Mouse (Mus musculus) MEL (cell line): ENCODE data around the gene Cachd1. TPM values are rescaled to one million over a fixed set of nuclear protein-coding genes. Genes with fewer than 3 reads are reported as not detected.

ENCODE experiments used
- DNase-seq: peaks from one replicate; pipeline ENCODE4 v3.0.0; 2011; ENCODE audit warnings: low read depth, low spot score
- H3K27ac ChIP-seq: 2 replicates; pipeline ENCODE4 v1.5.1; 2012; ENCODE audit warnings: low read depth, mild to moderate bottlenecking, control low read depth, low read length, moderate library complexity; ENCODE audit not compliant: control insufficient read depth
- H3K27me3 ChIP-seq, 2 experiments: fragments of 150-350 bp in 1 of 2; sonication (generic) in 1 of 2; 2 replicates each; pipeline ENCODE4 v1.6.1; 2012; ENCODE audit warnings: low read length in 2 of 2, mild to moderate bottlenecking in 2 of 2, improper control_type of control experiment in 1 of 2, moderate library complexity in 1 of 2; ENCODE audit not compliant: insufficient read depth in 2 of 2, control insufficient read depth in 1 of 2
- H3K36me3 ChIP-seq, 2 experiments: 2 replicates each; pipeline ENCODE4 v1.6.1; 2012 to 2014; ENCODE audit warnings: low read length in 2 of 2, improper control_type of control experiment in 1 of 2, inconsistent platforms in 1 of 2, mild to moderate bottlenecking in 1 of 2; ENCODE audit not compliant: insufficient read depth in 2 of 2, control insufficient read depth in 1 of 2
- H3K4me1 ChIP-seq, 2 experiments: fragments of 150-350 bp in 1 of 2; sonication (generic) in 1 of 2; 2 replicates each; pipeline ENCODE4 v1.6.1; 2012; ENCODE audit warnings: low read length in 2 of 2, improper control_type of control experiment in 1 of 2, mild to moderate bottlenecking in 1 of 2; ENCODE audit not compliant: insufficient read depth in 2 of 2, control insufficient read depth in 1 of 2
- H3K4me3 ChIP-seq, 2 experiments: fragments of 150-350 bp in 1 of 2; sonication (generic) in 1 of 2; 2 replicates each; pipeline ENCODE4 v1.5.1; 2012; ENCODE audit warnings: low read depth in 2 of 2, low read length in 2 of 2, mild to moderate bottlenecking in 2 of 2, moderate library complexity in 2 of 2, control low read depth in 1 of 2, improper control_type of control experiment in 1 of 2; ENCODE audit not compliant: control insufficient read depth in 1 of 2, insufficient read depth in 1 of 2
- H3K79me2 ChIP-seq: 2 replicates; pipeline ENCODE4 v1.6.1; 2012; ENCODE audit warnings: mild to moderate bottlenecking, low read length, moderate library complexity; ENCODE audit not compliant: control insufficient read depth, poor library complexity, insufficient read depth
- H3K9ac ChIP-seq: 2 replicates; pipeline ENCODE4 v1.6.1; 2012; ENCODE audit warnings: low read depth, mild to moderate bottlenecking, control low read depth, low read length, moderate library complexity; ENCODE audit not compliant: control insufficient read depth, poor library complexity, severe bottlenecking
- H3K9me3 ChIP-seq: fragments of 150-350 bp; sonication (generic); replicated peaks from 2 replicates; pipeline ENCODE4 v1.6.1; 2012; ENCODE audit warnings: mild to moderate bottlenecking, low read length, improper control_type of control experiment, moderate library complexity; ENCODE audit not compliant: insufficient read depth
- BHLHE40 ChIP-seq: IDR thresholded peaks from 2 replicates; pipeline ENCODE4 v1.6.1; 2012; ENCODE audit warnings: low read depth, mild to moderate bottlenecking, inconsistent platforms, low read length, improper control_type of control experiment, borderline replicate concordance
- CHD1 ChIP-seq: IDR thresholded peaks from 2 replicates; pipeline ENCODE4 v1.6.1; 2012; ENCODE audit warnings: low read depth, mild to moderate bottlenecking, inconsistent platforms, low read length, improper control_type of control experiment
- E2F4 ChIP-seq: IDR thresholded peaks from 2 replicates; pipeline ENCODE4 v1.6.1; 2011; ENCODE audit warnings: low read depth, low read length, improper control_type of control experiment, borderline replicate concordance
- ELF1 ChIP-seq: IDR thresholded peaks from 2 replicates; pipeline ENCODE4 v1.6.1; 2014; ENCODE audit warnings: low read depth, mild to moderate bottlenecking, inconsistent platforms, low read length, improper control_type of control experiment, moderate library complexity
- GABPA ChIP-seq: IDR thresholded peaks from 2 replicates; pipeline ENCODE4 v1.6.1; 2012; ENCODE audit warnings: low read depth, mild to moderate bottlenecking, inconsistent platforms, low read length, improper control_type of control experiment, moderate library complexity
- JUND ChIP-seq: IDR thresholded peaks from 2 replicates; pipeline ENCODE4 v1.6.1; 2011; ENCODE audit warnings: low read depth, mild to moderate bottlenecking, improper control_type of control experiment, low read length
- KAT2A ChIP-seq: conservative IDR thresholded peaks from 2 replicates; pipeline ENCODE4 v1.6.1; 2012; ENCODE audit warnings: low read depth, low read length, improper control_type of control experiment, inconsistent platforms
- MAFK ChIP-seq: IDR thresholded peaks from 2 replicates; pipeline ENCODE4 v1.6.1; 2011; ENCODE audit warnings: low read depth, mild to moderate bottlenecking, low read length, improper control_type of control experiment, borderline replicate concordance
- MAX ChIP-seq: IDR thresholded peaks from 2 replicates; pipeline ENCODE4 v1.6.1; 2011; ENCODE audit warnings: low read length, improper control_type of control experiment
- MAZ ChIP-seq: IDR thresholded peaks from 2 replicates; pipeline ENCODE4 v1.6.1; 2012; ENCODE audit warnings: low read depth, mild to moderate bottlenecking, inconsistent platforms, low read length, improper control_type of control experiment
- MXI1 ChIP-seq: IDR thresholded peaks from 2 replicates; pipeline ENCODE4 v1.6.1; 2011; ENCODE audit warnings: mild to moderate bottlenecking, low read depth, low read length, improper control_type of control experiment
- MYB ChIP-seq: IDR thresholded peaks from 2 replicates; pipeline ENCODE4 v1.6.1; 2011; ENCODE audit warnings: mild to moderate bottlenecking, low read depth, low read length, improper control_type of control experiment
- MYC ChIP-seq: IDR thresholded peaks from 2 replicates; pipeline ENCODE4 v1.6.1; 2011; ENCODE audit warnings: low read depth, mild to moderate bottlenecking, low read length, improper control_type of control experiment, moderate library complexity
- NELFE ChIP-seq: IDR thresholded peaks from 2 replicates; pipeline ENCODE4 v1.6.1; 2011; ENCODE audit warnings: low read depth, low read length, improper control_type of control experiment
- NRF1 ChIP-seq: IDR thresholded peaks from 2 replicates; pipeline ENCODE4 v1.6.1; 2014; ENCODE audit warnings: low read depth, mild to moderate bottlenecking, inconsistent platforms, low read length, improper control_type of control experiment, moderate library complexity; ENCODE audit not compliant: poor library complexity, insufficient read depth, severe bottlenecking
- POLR2A ChIP-seq, 2 experiments: IDR thresholded peaks; 2 replicates each; pipeline ENCODE4 v1.6.1; 2011 to 2012; ENCODE audit warnings: low read length in 2 of 2, mild to moderate bottlenecking in 2 of 2, control low read depth in 1 of 2, improper control_type of control experiment in 1 of 2, low read depth in 1 of 2, moderate library complexity in 1 of 2; ENCODE audit not compliant: control insufficient read depth in 1 of 2, insufficient read depth in 1 of 2, poor library complexity in 1 of 2
- POLR2AphosphoS2 ChIP-seq: IDR thresholded peaks from 2 replicates; pipeline ENCODE4 v1.6.1; 2011; ENCODE audit warnings: low read length, improper control_type of control experiment
- RAD21 ChIP-seq: IDR thresholded peaks from 2 replicates; pipeline ENCODE4 v1.6.1; 2011; ENCODE audit warnings: mild to moderate bottlenecking, low read depth, low read length, improper control_type of control experiment
- RCOR1 ChIP-seq: IDR thresholded peaks from 2 replicates; pipeline ENCODE4 v1.6.1; 2012; ENCODE audit warnings: low read depth, mild to moderate bottlenecking, inconsistent platforms, low read length, improper control_type of control experiment
- SMC3 ChIP-seq: IDR thresholded peaks from 2 replicates; pipeline ENCODE4 v1.6.1; 2011; ENCODE audit warnings: low read depth, low read length, improper control_type of control experiment
- TAL1 ChIP-seq: IDR thresholded peaks from 2 replicates; pipeline ENCODE4 v1.6.1; 2012; ENCODE audit warnings: mild to moderate bottlenecking, inconsistent platforms, low read length, moderate library complexity, mixed read lengths
- TBP ChIP-seq: IDR thresholded peaks from 2 replicates; pipeline ENCODE4 v1.8.0; 2011; ENCODE audit warnings: low read depth, low read length, improper control_type of control experiment
- USF1 ChIP-seq: IDR thresholded peaks from 2 replicates; pipeline ENCODE4 v1.6.1; 2014; ENCODE audit warnings: low read depth, mild to moderate bottlenecking, inconsistent platforms, low read length, improper control_type of control experiment, moderate library complexity
- USF2 ChIP-seq, 2 experiments: IDR thresholded peaks; 2 replicates each; pipeline ENCODE4 v1.6.1; 2011 to 2012; ENCODE audit warnings: improper control_type of control experiment in 2 of 2, low read length in 2 of 2, borderline replicate concordance in 1 of 2, inconsistent platforms in 1 of 2, low read depth in 1 of 2, mild to moderate bottlenecking in 1 of 2; ENCODE audit not compliant: insufficient read depth in 1 of 2
- ZMIZ1 ChIP-seq: IDR thresholded peaks from 2 replicates; pipeline ENCODE4 v1.6.1; 2012; ENCODE audit warnings: low read depth, mild to moderate bottlenecking, inconsistent platforms, low read length, improper control_type of control experiment, moderate library complexity
- ZNF384 ChIP-seq: IDR thresholded peaks from 2 replicates; pipeline ENCODE4 v1.6.1; 2012; ENCODE audit warnings: low read depth, mild to moderate bottlenecking, inconsistent platforms, low read length, improper control_type of control experiment
- polyA plus RNA-seq, 2 experiments: library from polyadenylated mRNA; stranded (reverse) in 1 of 2; unstranded in 1 of 2; fragments of >175 nt in 1 of 2; fragments of >200 nt in 1 of 2; gene quantifications; 2 replicates each; pipeline versions ENCODE4 v1.2.1 to v1.2.4; 2012; ENCODE audit warnings: low replicate concordance in 2 of 2, low read depth in 1 of 2; ENCODE audit not compliant: insufficient read length in 2 of 2, insufficient read depth in 1 of 2, missing spikeins in 1 of 2
- total RNA-seq: library from RNA; depleted of rRNA; stranded (reverse); fragments of 300-350 nt; gene quantifications from 2 replicates; pipeline ENCODE4 v1.2.3, GENCODE M21; 2012

The Cachd1 gene
- total and polyA plus RNA-seq, 3 experiments = 4.0 to 15.8 TPM; not detected in 1

GRCm38 (mm10) chr4:100927059-100927458, 150.6 kb downstream of the Cachd1 start:
- Histone ChIP-seq H3K36me3 (no peaks in the 10 kb centered on the region), H3K4me1 (no peaks in the 10 kb centered on the region)
- TF ChIP-seq CHD1 = no peak
- no peak for TF ChIP-seq ELF1
- no peak for TF ChIP-seq KAT2A
- no peak for TF ChIP-seq GABPA
- TF ChIP-seq MAZ = no peak
- TF ChIP-seq MAX = no peak
- TF ChIP-seq MAFK = no peak
- no peak for TF ChIP-seq USF1
- TF ChIP-seq POLR2AphosphoS2 = no peak
- no peak for TF ChIP-seq NELFE
- no peak for TF ChIP-seq RCOR1
- TF ChIP-seq RAD21 = no peak
- TF ChIP-seq ZNF384 = no peak
- TF ChIP-seq NRF1 = no peak
- no peak for TF ChIP-seq JUND
- TF ChIP-seq MYC = no peak
- TF ChIP-seq TBP = no peak
- TF ChIP-seq BHLHE40 = no peak
- TF ChIP-seq SMC3 = no peak

GRCm38 (mm10) chr4:100943689-100944088, 167.2 kb downstream of the Cachd1 start:
- no peaks in the 10 kb centered on the region for H3K79me2 ChIP-seq
- DNase-seq = no peak
- H3K4me3 ChIP-seq = no peak overlapping the region
- TF ChIP-seq POLR2A (IDR thresholded peaks at IDR 0.05; ENCODE audit: control insufficient read depth in 1 of 2, insufficient read depth in 1 of 2, low read depth in 1 of 2, low read length in 2 of 2, poor library complexity in 1 of 2) (no peak), ZMIZ1 (no peak), ZNF384 (no peak), JUND (no peak), MYB (no peak), MYC (no peak), USF2 (IDR thresholded peaks at IDR 0.05; ENCODE audit: borderline replicate concordance in 1 of 2, insufficient read depth in 1 of 2, low read depth in 1 of 2, low read length in 2 of 2) (no peak), TAL1 (no peak), TBP (no peak), E2F4 (no peak), GABPA (no peak), NRF1 (no peak), MAFK (no peak), BHLHE40 (no peak), MXI1 (no peak)
- no peaks in the 10 kb centered on the region for H3K9me3 ChIP-seq
- no peaks in the 10 kb centered on the region for H3K36me3 ChIP-seq
- no peaks in the 10 kb centered on the region for H3K27me3 ChIP-seq
- no peak overlapping the region for H3K9ac ChIP-seq
- no peak overlapping the region for H3K27ac ChIP-seq
- H3K4me1 ChIP-seq = no peaks in the 10 kb centered on the region

More at GRCm38 (mm10) chr4:100927059-100927458, 150.6 kb downstream of the Cachd1 start:
- no peaks in the 10 kb centered on the region for H3K9me3 ChIP-seq
- no peak overlapping the region for H3K27ac ChIP-seq
- DNase-seq = no peak
- no peaks in the 10 kb centered on the region for H3K27me3 ChIP-seq
- H3K9ac ChIP-seq = no peak overlapping the region
- no peaks in the 10 kb centered on the region for H3K79me2 ChIP-seq
- H3K4me3 ChIP-seq = no peak overlapping the region
